Mouse (Mus musculus) stomach, postnatal 0 days (tissue): ENCODE results near the gene Plaur. TPM values are rescaled to one million over a fixed set of nuclear protein-coding genes. Genes with fewer than 3 reads are reported as not detected.
A peak's percentile ranks its signal among the peaks of the same experiment; 100 is the strongest.

ENCODE experiments used
- ATAC-seq: fragments of 200-750 bp; cut with Nextera tagmentation; 2 replicates; pipeline ENCODE4 v1.8.0; 2017; ENCODE audit not compliant: low FRiP score, low TSS enrichment
- DNase-seq: peaks from one replicate; pipeline ENCODE4 v3.0.0-alpha.2; 2016; ENCODE audit warnings: low spot score
- H3K27ac ChIP-seq: fragments of 300-500 bp; sonication (generic); replicated peaks from 2 replicates; pipeline ENCODE4 v1.5.1; 2014; ENCODE audit warnings: mild to moderate bottlenecking, control low read depth
- H3K27me3 ChIP-seq: fragments of 300-500 bp; sonication (generic); 2 replicates; pipeline ENCODE4 v1.6.1; 2014; ENCODE audit warnings: low read length; ENCODE audit not compliant: control insufficient read depth, insufficient read depth
- H3K36me3 ChIP-seq: fragments of 300-500 bp; sonication (generic); 2 replicates; pipeline ENCODE4 v1.6.1; 2014; ENCODE audit warnings: low read length, mixed read lengths; ENCODE audit not compliant: control insufficient read depth, insufficient read depth
- H3K4me1 ChIP-seq: fragments of 300-500 bp; sonication (generic); replicated peaks from 2 replicates; pipeline ENCODE4 v1.6.1; 2014; ENCODE audit warnings: antibody characterized with exemption; ENCODE audit not compliant: control insufficient read depth, insufficient read depth
- H3K4me2 ChIP-seq: fragments of 300-500 bp; sonication (generic); replicated peaks from 2 replicates; pipeline ENCODE4 v1.6.1; 2014; ENCODE audit warnings: low read depth, mild to moderate bottlenecking, control low read depth, moderate library complexity
- H3K4me3 ChIP-seq: fragments of 300-500 bp; sonication (generic); 2 replicates; pipeline ENCODE4 v1.5.1; 2014; ENCODE audit warnings: low read depth, low read length, control low read depth
- H3K9ac ChIP-seq: fragments of 300-500 bp; sonication (generic); 2 replicates; pipeline ENCODE4 v1.6.1; 2014; ENCODE audit warnings: mild to moderate bottlenecking, low read length, control low read depth, mixed read lengths
- H3K9me3 ChIP-seq: fragments of 300-500 bp; sonication (generic); 2 replicates; pipeline ENCODE4 v1.6.1; 2016; ENCODE audit warnings: low read length; ENCODE audit not compliant: control insufficient read depth
- CTCF ChIP-seq: IDR thresholded peaks from 2 replicates; pipeline ENCODE4 v1.5.1; 2016; ENCODE audit warnings: antibody characterized with exemption, low read depth, mild to moderate bottlenecking, moderate library complexity
- EP300 ChIP-seq: optimal IDR thresholded peaks from 2 replicates; pipeline ENCODE3; 2016; ENCODE audit warnings: antibody characterized with exemption
- WGBS: fragments of 180-500 bp; shearing (Covaris S2); extraction: QIAGEN DNeasy Blood & Tissue Kit; methylation state at CpG from one replicate; pipeline ENCODE4 v1.1.7; 2014; 5-methylcytosine and 5-hydroxymethylcytosine counted together
- polyA plus RNA-seq: library from polyadenylated mRNA; unstranded; fragments of >200 nt; fragmentation: Nextera tagmentation; extraction: Ambion mirVana; gene quantifications from 2 replicates; pipeline ENCODE4 v1.2.1, GENCODE M21; 2015

Gene Plaur
- polyA plus RNA-seq, 1 experiment from 2014 or later, result 26.8 TPM

DNA sequence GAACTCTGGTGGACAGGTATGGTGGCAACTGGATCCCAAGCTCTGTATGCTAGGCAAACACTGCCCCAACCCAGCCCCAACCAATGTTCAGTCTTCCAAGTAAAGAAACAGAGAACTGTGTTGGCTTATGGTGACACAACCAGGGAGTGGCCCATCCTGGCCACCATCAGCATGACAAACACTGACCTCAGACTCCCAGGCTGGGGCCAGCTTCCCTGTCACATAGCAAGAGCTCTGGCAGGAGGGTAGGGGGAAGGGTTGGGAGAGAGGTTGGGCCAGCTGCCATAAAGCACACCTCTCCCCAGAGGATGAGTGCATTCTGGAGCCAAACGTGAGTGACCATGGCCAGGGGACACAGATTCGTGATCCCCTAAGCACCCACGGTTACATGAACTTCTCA lies 2.4 kb upstream of the Plaur start:
- Histone ChIP-seq H3K4me1 (peaks cover 2% of the 10 kb centered on the region; the same call in 1 of the 2 replicates), H3K4me2 (no peak overlapping the region), H3K9me3 (no peaks in the 10 kb centered on the region), H3K4me3 (no peak overlapping the region), H3K9ac (0 out of 2 replicates have a peak overlapping the region, but pooled peaks have one; percentile 8), H3K27me3 (no peaks in the 10 kb centered on the region), H3K36me3 (no peaks in the 10 kb centered on the region), H3K27ac (peak overlapping the region; percentile 91)
- DNase-seq (peak; percentile 81), ATAC-seq (peak; percentile 90)
- 42% methylated on average over 3 of the region's 3 CpGs for WGBS
- TF ChIP-seq EP300, result no peak
- TF ChIP-seq CTCF, result no peak

DNA sequence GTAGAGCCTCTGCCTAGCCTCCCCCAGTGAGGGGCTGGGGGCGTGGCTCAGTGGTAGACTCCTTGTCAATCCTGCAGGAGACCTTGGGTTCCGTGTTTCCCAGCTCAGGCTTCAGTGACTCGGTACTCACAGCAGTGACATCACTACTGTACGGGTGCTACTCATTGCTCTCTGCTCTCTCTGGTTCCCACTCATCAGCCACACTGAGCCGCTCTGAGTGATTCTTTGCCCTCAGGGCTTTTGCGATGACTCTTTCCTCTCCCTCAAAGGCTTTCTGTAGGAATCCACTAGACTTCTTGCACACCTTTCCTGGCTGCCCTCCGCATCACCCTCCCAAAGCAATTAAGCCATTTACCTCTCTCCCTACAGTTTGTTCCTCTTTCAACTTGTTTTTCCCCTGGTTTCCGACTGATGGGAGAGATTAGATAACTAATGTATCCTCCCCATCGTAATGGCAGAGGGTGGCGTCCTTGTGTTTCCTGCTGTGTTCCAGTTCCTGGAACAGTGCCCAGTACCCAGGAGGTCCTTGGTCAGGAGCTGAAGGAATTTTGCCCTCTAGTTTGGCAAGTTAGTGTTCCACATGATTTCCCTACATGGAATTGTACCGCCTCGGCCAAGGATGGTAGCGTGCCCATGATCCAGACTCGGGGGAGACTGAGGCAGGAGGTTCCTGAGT lies 770 bp upstream of the Plaur start:
- Histone ChIP-seq H3K9me3 (no peaks in the 10 kb centered on the region), H3K4me2 (no peak overlapping the region; the same call in 1 of the 2 replicates), H3K4me1 (peaks cover 2% of the 10 kb centered on the region; the same call in 1 of the 2 replicates), H3K27ac (peak overlapping the region; percentile 56), H3K4me3 (no peak overlapping the region), H3K27me3 (no peaks in the 10 kb centered on the region), H3K9ac (no peak overlapping the region), H3K36me3 (no peaks in the 10 kb centered on the region)
- TF ChIP-seq EP300 (no peak), CTCF (no peak)
- peak; percentile 27; the same call in 1 of the 2 replicates for ATAC-seq
- 37% methylated on average over 14 of the region's 14 CpGs for WGBS
- peak; percentile 54 for DNase-seq

DNA sequence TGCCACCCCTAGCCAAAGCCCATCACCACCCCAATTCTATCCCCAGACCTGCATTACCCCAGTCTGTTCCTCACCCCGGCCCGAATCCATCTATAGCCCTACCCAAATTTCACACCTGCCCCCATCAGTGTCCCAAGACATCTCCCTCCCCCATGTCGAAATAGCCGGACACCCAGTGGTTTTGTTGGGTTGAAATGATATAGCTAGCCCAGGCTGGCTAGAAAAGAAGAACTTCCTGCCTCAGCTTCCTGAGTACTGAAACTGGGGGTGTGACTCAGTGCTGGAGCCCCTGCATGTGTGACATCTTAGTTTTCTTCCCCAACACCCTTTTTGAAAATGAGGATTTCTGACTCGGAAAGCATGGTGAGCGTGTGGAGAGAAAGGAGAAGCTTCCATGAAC lies 4.6 kb downstream of the Plaur start:
- no peak overlapping the region for H3K27ac ChIP-seq
- no peak overlapping the region for H3K4me2 ChIP-seq
- WGBS, result 84% methylated on average over 6 of the region's 6 CpGs
- H3K36me3 ChIP-seq, result no peaks in the 10 kb centered on the region; the same call in 1 of the 2 replicates
- H3K27me3 ChIP-seq, result no peaks in the 10 kb centered on the region
- no peak for ATAC-seq
- H3K9ac ChIP-seq, result no peak overlapping the region
- TF ChIP-seq EP300, result no peak
- TF ChIP-seq CTCF, result no peak
- no peak overlapping the region for H3K4me3 ChIP-seq
- no peaks in the 10 kb centered on the region for H3K9me3 ChIP-seq
- no peak for DNase-seq
- H3K4me1 ChIP-seq, result peaks cover 2% of the 10 kb centered on the region; the same call in 1 of the 2 replicates

DNA sequence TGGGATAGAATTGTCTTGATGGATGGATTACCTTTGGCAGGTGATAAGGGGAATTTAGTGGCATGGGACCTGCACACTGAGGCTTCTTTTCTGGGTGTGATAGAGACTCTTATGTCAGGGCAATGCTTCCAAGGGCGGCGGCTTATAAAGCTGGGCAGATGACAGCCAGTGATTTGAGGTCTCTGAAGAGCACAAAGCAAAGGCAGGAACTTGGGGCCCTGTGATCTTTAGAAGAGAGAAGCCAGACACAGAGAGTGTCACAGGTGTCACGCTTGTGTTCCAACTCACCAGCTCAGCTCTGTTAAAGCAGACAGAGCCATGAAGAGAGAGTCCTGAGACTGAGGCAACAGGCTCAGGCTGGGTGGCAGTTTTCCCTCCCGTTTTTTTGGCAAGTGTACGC lies 5.6 kb downstream of the Plaur start:
- Histone ChIP-seq H3K9ac (no peak overlapping the region), H3K36me3 (no peaks in the 10 kb centered on the region; the same call in 1 of the 2 replicates), H3K27ac (no peak overlapping the region), H3K4me2 (no peak overlapping the region), H3K4me3 (no peak overlapping the region), H3K9me3 (no peaks in the 10 kb centered on the region), H3K27me3 (no peaks in the 10 kb centered on the region), H3K4me1 (no peaks in the 10 kb centered on the region; the same call in 1 of the 2 replicates)
- 85% methylated on average over 5 of the region's 5 CpGs for WGBS
- TF ChIP-seq EP300 (no peak), CTCF (no peak)
- DNase-seq (no peak), ATAC-seq (no peak)

DNA sequence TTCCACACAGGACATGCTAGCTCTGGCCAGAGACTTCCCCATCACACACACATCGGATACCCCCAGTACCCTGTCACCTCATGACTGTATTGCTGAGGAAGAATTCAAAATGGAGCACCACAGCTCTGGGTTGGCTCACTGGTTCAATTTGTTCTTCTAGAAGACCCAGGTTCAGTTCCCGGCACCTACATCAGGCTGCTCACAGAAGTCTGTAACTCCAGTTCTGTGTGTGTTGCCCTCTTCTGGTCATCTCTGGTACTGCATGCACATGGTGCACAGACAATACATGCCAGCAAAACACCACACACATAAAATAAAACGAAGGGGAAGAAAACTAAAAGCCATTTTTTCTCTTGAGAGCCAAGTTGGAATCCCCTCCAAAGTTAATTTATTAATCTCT lies 6.8 kb downstream of the Plaur start:
- H3K36me3 ChIP-seq, result no peaks in the 10 kb centered on the region; the same call in none of the 2 replicates
- 84% methylated on average over 3 of the region's 3 CpGs for WGBS
- TF ChIP-seq CTCF, result peak; percentile 68
- TF ChIP-seq EP300, result no peak
- no peak overlapping the region for H3K9ac ChIP-seq
- no peak overlapping the region for H3K4me2 ChIP-seq
- ATAC-seq (no peak), DNase-seq (no peak)
- no peak overlapping the region for H3K27ac ChIP-seq
- no peaks in the 10 kb centered on the region for H3K9me3 ChIP-seq
- H3K4me1 ChIP-seq, result no peaks in the 10 kb centered on the region
- H3K27me3 ChIP-seq, result no peaks in the 10 kb centered on the region
- H3K4me3 ChIP-seq, result no peak overlapping the region

DNA sequence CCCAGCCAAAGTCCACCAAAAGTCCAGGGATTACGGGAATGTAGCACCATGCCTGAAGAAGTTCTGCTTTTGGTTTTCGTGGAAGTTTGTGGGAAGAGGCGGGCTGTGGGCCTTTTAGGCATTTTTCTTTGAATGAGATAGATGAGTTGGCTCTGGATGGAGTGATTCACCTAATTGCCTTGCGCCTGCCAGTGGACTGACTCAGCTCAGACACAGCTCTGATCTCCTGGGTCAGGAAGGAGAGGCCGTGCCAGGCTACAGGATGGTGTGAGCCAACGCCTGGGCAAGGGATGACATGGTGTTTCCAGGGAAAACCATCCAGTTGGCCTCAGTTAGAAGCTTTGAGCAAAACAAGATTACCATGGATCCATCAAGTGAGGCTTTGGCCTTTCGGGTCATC lies 8.1 kb downstream of the Plaur start:
- DNase-seq (no peak), ATAC-seq (peak; percentile 52; the same call in 1 of the 2 replicates)
- no peak overlapping the region for H3K4me3 ChIP-seq
- 72% methylated on average over 7 of the region's 7 CpGs for WGBS
- H3K4me1 ChIP-seq, result no peaks in the 10 kb centered on the region
- TF ChIP-seq CTCF, result no peak
- H3K27me3 ChIP-seq, result no peaks in the 10 kb centered on the region
- H3K9me3 ChIP-seq, result no peaks in the 10 kb centered on the region
- H3K4me2 ChIP-seq, result no peak overlapping the region
- no peak overlapping the region for H3K27ac ChIP-seq
- no peaks in the 10 kb centered on the region; the same call in none of the 2 replicates for H3K36me3 ChIP-seq
- H3K9ac ChIP-seq, result no peak overlapping the region
